In the genomic region with DNA sequence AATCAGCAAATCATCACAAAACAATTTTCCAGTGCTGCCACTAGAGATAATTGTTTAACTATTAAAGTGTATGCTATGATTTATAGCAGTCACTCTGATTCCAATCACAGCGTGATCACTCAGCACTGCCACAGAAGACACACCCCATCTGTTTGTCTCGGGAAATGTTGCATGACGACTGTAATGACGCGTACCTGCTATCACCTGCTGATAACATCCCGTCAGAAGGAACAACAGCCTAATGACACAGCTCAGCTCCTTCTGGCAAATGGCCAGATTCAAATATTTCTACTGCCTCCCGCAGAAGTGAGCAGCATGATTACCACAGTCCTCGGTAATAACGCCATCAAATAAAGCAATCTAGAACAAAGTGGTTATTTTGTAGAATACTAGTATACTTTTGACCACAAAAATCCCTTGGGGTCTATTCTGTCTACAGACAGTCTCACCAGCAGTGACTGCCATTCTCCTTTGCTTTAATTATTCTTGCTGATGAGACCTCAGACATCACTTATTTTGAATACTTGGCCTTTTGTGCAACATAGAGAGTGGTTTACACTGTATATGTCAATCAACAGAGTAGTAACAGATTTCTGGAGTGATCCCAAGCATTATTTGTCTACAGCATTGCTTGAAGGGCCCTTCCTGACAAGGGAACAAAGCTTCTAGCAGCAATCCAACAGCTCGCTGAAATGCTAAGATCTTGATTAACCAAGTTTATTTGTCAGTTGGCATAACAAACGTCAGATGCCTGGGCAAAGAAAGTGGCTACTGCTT, we compare ENCODE assay signal across 15 mouse cellular contexts. TPM values are rescaled to one million over a fixed set of nuclear protein-coding genes. Genes with fewer than 3 reads are reported as not detected.
DNase-seq lines count a peak whose midpoint lies in the region; ATAC-seq and TF ChIP-seq lines count a peak whose summit lies in the region.
"Had no signal": no experiment of that assay in that cellular context is flagged by ENCODE, and none has a peak within 500 bp of the region (broad histone marks: within the 10 kb centered on the region; RNA-seq: fewer than 3 reads in every experiment).

No protein-coding gene starts in this region.

- H3K9ac ChIP-seq in midbrain, postnatal 0 days (replicated peaks; ENCODE audit: low read length, poor library complexity, severe bottlenecking), result no peak overlapping the region
- no peak overlapping the region for H3K9ac ChIP-seq in intestine, embryonic 16.5 days (ENCODE audit: low read depth, low read length)
- H3K9ac ChIP-seq in liver, embryonic 11.5 days (ENCODE audit: low read depth, low read length), result no peak overlapping the region
- H3K9ac ChIP-seq: liver, embryonic 14.5 days; midbrain, embryonic 15.5 days had no signal

- H3K27ac ChIP-seq in heart, embryonic 10.5 days, result peak overlapping the region; percentile 62
- no peak overlapping the region for H3K27ac ChIP-seq in midbrain, postnatal 0 days (ENCODE audit: low read depth, low read length)
- H3K27ac ChIP-seq in midbrain, embryonic 10.5 days (replicated peaks), result no peak overlapping the region
- H3K27ac ChIP-seq in intestine, embryonic 16.5 days (ENCODE audit: low read length), result no peak overlapping the region
- no peak overlapping the region for H3K27ac ChIP-seq in liver, embryonic 11.5 days (ENCODE audit: low read depth, low read length)
- H3K27ac ChIP-seq: left cerebral cortex, adult 2 months; liver, embryonic 14.5 days; midbrain, embryonic 15.5 days had no signal

- 24% methylated on average over 11 of the region's 11 CpGs for WGBS in heart, embryonic 10.5 days
- WGBS in midbrain, postnatal 0 days, result 60% methylated on average over 11 of the region's 11 CpGs
- 84% methylated on average over 11 of the region's 11 CpGs for WGBS in midbrain, embryonic 10.5 days
- WGBS in intestine, embryonic 16.5 days, result 42% methylated on average over 11 of the region's 11 CpGs
- WGBS in liver, embryonic 11.5 days, result 52% methylated on average over 11 of the region's 11 CpGs

- intact Hi-C loops in heart, postnatal 14 days (cut with DNase I), result no loop called here

- H3K9me3 ChIP-seq in heart, embryonic 10.5 days, result no peaks in the 10 kb centered on the region
- no peaks in the 10 kb centered on the region for H3K9me3 ChIP-seq in midbrain, postnatal 0 days (ENCODE audit: low read length)
- no peaks in the 10 kb centered on the region for H3K9me3 ChIP-seq in midbrain, embryonic 10.5 days (replicated peaks)
- no peaks in the 10 kb centered on the region for H3K9me3 ChIP-seq in intestine, embryonic 16.5 days (ENCODE audit: control insufficient read depth, low read length)
- no peaks in the 10 kb centered on the region for H3K9me3 ChIP-seq in liver, embryonic 11.5 days (ENCODE audit: control insufficient read depth, low read length)
- H3K9me3 ChIP-seq: midbrain, embryonic 15.5 days had no signal

- no peak for ATAC-seq in midbrain, postnatal 0 days (ENCODE audit: low FRiP score)
- peak; percentile 97 for ATAC-seq in intestine, embryonic 16.5 days
- ATAC-seq in liver, embryonic 11.5 days (replicated peaks; ENCODE audit: low FRiP score), result no peak
- ATAC-seq: CD4-positive, CD25-positive, alpha-beta regulatory T cell, adult 4 months; midbrain, embryonic 15.5 days had no signal

- no peak for TF ChIP-seq CTCF in midbrain, postnatal 0 days (IDR thresholded peaks at IDR 0.05)

- no peak for DNase-seq in heart, embryonic 10.5 days (ENCODE audit: low spot score)
- DNase-seq in heart, postnatal 14 days, result no peak
- DNase-seq in midbrain, postnatal 0 days (ENCODE audit: low spot score), result peak; percentile 42
- DNase-seq in midbrain, embryonic 10.5 days (ENCODE audit: low spot score), result no peak
- DNase-seq in liver, embryonic 11.5 days (ENCODE audit: low spot score), result no peak
- DNase-seq in thymus, adult 18-20 months, result no peak
- no peak for DNase-seq in spleen, adult 18-20 months
- DNase-seq: adrenal gland, postnatal 36 days; cerebellum, adult 9-10 months had no signal

- H3K36me3 ChIP-seq in heart, embryonic 10.5 days, result no peaks in the 10 kb centered on the region
- H3K36me3 ChIP-seq in midbrain, postnatal 0 days (ENCODE audit: insufficient read depth, low read length), result no peaks in the 10 kb centered on the region
- H3K36me3 ChIP-seq in midbrain, embryonic 10.5 days, result no peaks in the 10 kb centered on the region
- H3K36me3 ChIP-seq in intestine, embryonic 16.5 days (ENCODE audit: control insufficient read depth, insufficient read depth, low read length), result no peaks in the 10 kb centered on the region
- no peaks in the 10 kb centered on the region for H3K36me3 ChIP-seq in liver, embryonic 11.5 days (ENCODE audit: control insufficient read depth, insufficient read depth, low read length)
- H3K36me3 ChIP-seq: midbrain, embryonic 15.5 days had no signal

- H3K4me1 ChIP-seq in heart, embryonic 10.5 days, result peaks cover 42% of the 10 kb centered on the region
- H3K4me1 ChIP-seq in midbrain, postnatal 0 days (ENCODE audit: insufficient read depth, low read length), result no peaks in the 10 kb centered on the region
- H3K4me1 ChIP-seq in midbrain, embryonic 10.5 days, result no peaks in the 10 kb centered on the region
- H3K4me1 ChIP-seq in intestine, embryonic 16.5 days (ENCODE audit: control insufficient read depth, insufficient read depth, low read length), result peaks cover 4% of the 10 kb centered on the region; the same call in 1 of the 2 replicates
- H3K4me1 ChIP-seq in liver, embryonic 11.5 days (replicated peaks; ENCODE audit: control insufficient read depth, insufficient read depth, low read length), result peaks cover 12% of the 10 kb centered on the region; the same call in 1 of the 2 replicates
- H3K4me1 ChIP-seq: midbrain, embryonic 15.5 days had no signal

- H3K4me3 ChIP-seq in heart, embryonic 10.5 days, result no peak overlapping the region
- H3K4me3 ChIP-seq in midbrain, postnatal 0 days (ENCODE audit: low read depth, low read length), result no peak overlapping the region
- H3K4me3 ChIP-seq in midbrain, embryonic 10.5 days, result no peak overlapping the region
- H3K4me3 ChIP-seq in intestine, embryonic 16.5 days (ENCODE audit: low read length), result no peak overlapping the region
- no peak overlapping the region for H3K4me3 ChIP-seq in liver, embryonic 11.5 days (ENCODE audit: low read depth, low read length)
- H3K4me3 ChIP-seq: erythroblast, embryonic 14.5 days; left cerebral cortex, adult 2 months; midbrain, embryonic 15.5 days had no signal

- no peak overlapping the region for H3K4me2 ChIP-seq in midbrain, postnatal 0 days (ENCODE audit: low read depth, low read length, poor library complexity, severe bottlenecking)
- H3K4me2 ChIP-seq in intestine, embryonic 16.5 days (ENCODE audit: low read depth, low read length), result no peak overlapping the region
- no peak overlapping the region for H3K4me2 ChIP-seq in liver, embryonic 11.5 days
- H3K4me2 ChIP-seq: midbrain, embryonic 15.5 days had no signal

- H3K27me3 ChIP-seq in heart, embryonic 10.5 days (ENCODE audit: insufficient read depth, poor library complexity, severe bottlenecking), result no peaks in the 10 kb centered on the region
- no peaks in the 10 kb centered on the region for H3K27me3 ChIP-seq in midbrain, postnatal 0 days (ENCODE audit: insufficient read depth, low read length)
- no peaks in the 10 kb centered on the region for H3K27me3 ChIP-seq in midbrain, embryonic 10.5 days (ENCODE audit: low read depth, poor library complexity, severe bottlenecking)
- no peaks in the 10 kb centered on the region for H3K27me3 ChIP-seq in intestine, embryonic 16.5 days (replicated peaks; ENCODE audit: control insufficient read depth, insufficient read depth, low read length)
- H3K27me3 ChIP-seq in liver, embryonic 11.5 days (replicated peaks; ENCODE audit: control insufficient read depth, insufficient read depth, low read length), result no peaks in the 10 kb centered on the region
- H3K27me3 ChIP-seq: midbrain, embryonic 15.5 days had no signal

RNA-seq across cellular contexts. Expression of a gene that starts 18.4 kb away (rescaled TPM):
- 16.5 and 21.2 TPM in 2 replicates for polyA plus RNA-seq in heart, embryonic 10.5 days (2016; fragmentation: Nextera tagmentation; extraction: Ambion mirVana)
- total RNA-seq in heart, postnatal 14 days (2021), result 10 to 100 TPM; 18.5 to 22.2 TPM
- 1.9 TPM in 1 of 2 replicates, not detected in the other for total RNA-seq in midbrain, postnatal 0 days (2014; rRNA removed)
- polyA plus RNA-seq in midbrain, postnatal 0 days (2015; fragmentation: Nextera tagmentation; extraction: Ambion mirVana), result 1.2 and 1.9 TPM in 2 replicates
- polyA plus RNA-seq in midbrain, embryonic 10.5 days (2016; fragmentation: Nextera tagmentation; extraction: Ambion mirVana), result 1.9 and 2.5 TPM in 2 replicates
- polyA plus RNA-seq in intestine, embryonic 16.5 days (2015; fragmentation: Nextera tagmentation; extraction: Ambion mirVana), result 11.3 and 12.1 TPM in 2 replicates
- 3.1 and 4.5 TPM in 2 replicates for polyA plus RNA-seq in liver, embryonic 11.5 days (2014; fragmentation: Nextera tagmentation; extraction: Ambion mirVana)
- polyA plus RNA-seq: erythroblast, embryonic 14.5 days had no signal
